Mouse (Mus musculus) MEL-GATA-1-ER (cell line): ENCODE measurements around the gene Phyhipl.

Source experiments
- DNase-seq: peaks from one replicate; pipeline ENCODE4 v3.0.0-alpha.2; 2012; ENCODE audit warnings: low read depth; ENCODE audit errors: extremely low read depth

The Phyhipl gene

DNA sequence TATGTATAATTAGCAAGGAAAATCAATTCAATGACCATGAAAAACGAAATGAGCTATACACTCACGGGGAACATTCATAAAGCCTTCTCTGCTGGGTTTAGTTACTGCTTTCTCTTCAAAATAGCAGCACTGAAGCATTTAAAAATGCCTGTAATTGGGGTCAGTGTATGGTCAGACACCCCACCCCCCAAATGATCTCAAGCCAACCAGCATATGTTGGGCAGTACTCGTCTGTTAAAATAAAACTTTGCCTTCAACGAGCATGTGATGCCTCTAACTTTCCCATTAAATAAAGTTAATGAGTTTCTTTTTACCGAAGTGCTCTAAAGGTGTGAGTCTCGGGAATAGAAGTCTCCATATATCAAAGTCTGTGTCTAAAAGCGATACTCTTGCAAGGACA is at the start of gene Phyhipl:
Gene Phyhipl, minus strand, starts transcription at position 138 of the 400 bp plus-strand sequence.
- DNase-seq: no peak

DNA sequence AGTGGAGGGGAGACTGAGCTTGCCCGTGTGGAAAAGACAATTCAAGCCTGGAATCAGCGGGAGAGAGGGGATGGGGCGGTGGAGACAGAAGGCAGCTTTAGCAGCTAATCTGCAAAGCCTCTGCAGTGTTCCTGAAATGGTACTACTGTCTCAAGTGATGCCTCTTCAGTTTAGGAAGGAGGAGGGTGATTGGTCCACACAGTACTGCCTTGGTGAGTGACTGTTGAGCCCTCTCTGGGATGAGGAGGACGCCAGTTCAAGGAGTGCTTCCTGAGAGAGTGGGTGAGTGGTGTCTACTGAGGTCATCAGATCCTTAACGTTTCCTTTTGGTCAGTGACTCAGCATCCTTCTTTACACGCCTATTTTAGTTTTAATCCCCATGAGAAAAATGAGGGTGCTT is 47.4 kb upstream of the Phyhipl start:
- DNase-seq: no peak

DNA sequence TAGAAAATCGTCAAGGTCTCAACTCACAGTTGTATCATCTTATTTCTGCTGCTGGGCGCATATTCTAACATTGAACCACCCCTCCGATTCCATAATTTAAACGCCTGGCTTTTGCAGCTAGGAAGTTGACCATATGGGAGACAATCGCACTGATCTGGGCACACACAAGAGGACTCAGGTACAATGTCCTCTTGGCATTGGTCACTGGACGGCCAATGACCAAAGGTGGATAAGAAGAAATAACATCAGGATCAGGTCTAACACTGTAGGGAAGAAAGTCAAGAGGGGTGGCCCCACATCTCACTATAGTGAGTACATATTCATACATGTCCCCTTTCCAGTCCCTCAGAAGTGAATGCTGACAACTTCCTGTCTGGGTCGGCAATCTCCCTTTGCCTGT is 43.8 kb upstream of the Phyhipl start:
- DNase-seq: no peak

DNA sequence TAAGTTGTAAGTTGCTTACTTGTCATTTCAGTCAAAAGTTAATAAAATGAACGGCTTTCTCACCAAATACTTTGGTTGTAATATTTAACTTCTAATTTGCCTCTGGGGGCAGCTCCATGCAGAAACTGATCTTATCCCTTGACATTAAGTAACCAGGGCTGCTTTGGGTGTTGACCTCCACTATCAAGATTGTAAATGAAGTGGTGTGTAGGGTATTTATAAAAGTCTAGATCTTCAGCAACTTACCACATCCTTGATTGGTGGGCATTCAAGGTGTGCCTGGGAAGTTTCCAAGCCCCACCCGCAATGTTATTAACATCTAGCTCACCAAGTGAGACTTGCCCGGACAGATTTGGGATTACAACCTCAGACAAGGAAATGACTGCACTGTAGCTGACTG is 42.2 kb upstream of the Phyhipl start:
- DNase-seq: no peak

DNA sequence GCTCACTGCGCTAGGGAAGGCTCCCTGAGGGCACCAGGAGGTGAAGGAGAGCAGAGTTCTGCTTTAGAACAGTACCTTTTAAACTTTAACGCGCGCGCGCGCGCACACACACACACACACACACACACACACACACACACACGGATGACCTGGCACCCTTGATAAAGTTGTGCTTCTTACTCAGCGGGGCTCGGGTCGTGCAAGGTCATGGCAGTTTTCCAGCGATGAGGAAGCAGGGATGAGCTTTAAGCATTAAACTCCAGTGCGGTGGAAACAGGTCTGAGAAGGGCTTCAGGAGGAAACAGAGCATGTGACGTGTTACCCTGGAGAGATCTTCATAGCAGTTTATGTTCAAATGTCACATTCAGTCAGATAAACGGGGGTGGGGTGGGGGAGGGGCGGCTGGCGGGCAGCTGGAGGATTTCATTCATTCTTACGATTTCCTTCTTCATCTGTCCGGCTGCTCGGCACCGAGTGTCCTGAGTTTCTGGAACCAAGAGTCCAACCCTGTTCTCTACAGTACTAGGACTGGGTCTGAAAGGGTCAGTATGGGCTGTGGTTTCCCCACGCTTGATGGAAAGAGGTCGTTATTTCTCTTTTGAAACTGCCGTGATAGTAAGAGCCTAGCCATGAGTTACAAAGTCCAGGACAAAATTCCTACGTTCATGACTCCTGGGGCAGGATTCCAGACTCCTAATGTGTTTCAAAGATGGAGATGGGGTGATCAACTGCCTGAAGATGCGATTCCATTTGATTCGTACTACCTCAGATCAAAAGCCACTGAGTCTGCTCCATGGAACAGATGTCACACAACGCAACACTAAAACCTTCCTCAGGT is 41.2 kb upstream of the Phyhipl start:
- DNase-seq: no peak

DNA sequence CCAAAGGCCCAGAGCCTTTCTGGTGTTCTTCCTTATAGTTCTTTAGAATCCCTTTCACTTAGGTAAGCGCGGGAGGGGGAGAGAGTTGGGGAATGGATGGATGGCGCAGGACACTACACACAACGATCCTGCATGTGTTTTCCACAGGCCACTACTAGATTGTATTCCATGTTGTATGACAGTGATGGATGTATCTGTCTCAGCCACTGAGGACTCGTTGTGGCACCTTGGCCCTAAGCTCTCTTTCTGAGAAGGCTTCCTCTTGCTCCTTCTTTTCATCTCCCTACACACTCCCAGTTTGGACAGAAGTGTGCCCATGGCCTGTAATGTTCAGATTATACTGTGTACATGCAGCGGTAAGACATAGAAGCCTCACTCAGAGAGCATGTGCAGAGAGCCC is 33.6 kb upstream of the Phyhipl start:
- no peak for DNase-seq

DNA sequence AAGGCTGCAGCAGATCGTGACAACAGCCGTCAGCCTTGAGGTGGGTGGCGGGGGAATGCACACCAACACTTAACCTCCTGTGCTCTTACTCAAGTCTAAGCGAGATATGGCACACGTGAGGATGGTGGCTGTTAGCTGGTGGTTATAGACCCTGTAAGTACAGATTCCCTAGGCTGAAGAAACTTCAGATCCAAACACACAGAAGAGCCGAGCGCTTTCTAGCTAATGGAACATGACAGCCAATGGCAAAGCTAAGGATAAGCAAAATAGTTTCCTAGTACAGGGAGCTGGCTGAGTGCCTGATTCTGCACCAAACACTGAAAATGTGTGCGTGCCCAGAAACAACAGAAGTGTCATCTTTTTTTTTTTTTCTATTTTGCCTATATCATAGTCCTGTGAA is 33.1 kb upstream of the Phyhipl start:
- DNase-seq: no peak

DNA sequence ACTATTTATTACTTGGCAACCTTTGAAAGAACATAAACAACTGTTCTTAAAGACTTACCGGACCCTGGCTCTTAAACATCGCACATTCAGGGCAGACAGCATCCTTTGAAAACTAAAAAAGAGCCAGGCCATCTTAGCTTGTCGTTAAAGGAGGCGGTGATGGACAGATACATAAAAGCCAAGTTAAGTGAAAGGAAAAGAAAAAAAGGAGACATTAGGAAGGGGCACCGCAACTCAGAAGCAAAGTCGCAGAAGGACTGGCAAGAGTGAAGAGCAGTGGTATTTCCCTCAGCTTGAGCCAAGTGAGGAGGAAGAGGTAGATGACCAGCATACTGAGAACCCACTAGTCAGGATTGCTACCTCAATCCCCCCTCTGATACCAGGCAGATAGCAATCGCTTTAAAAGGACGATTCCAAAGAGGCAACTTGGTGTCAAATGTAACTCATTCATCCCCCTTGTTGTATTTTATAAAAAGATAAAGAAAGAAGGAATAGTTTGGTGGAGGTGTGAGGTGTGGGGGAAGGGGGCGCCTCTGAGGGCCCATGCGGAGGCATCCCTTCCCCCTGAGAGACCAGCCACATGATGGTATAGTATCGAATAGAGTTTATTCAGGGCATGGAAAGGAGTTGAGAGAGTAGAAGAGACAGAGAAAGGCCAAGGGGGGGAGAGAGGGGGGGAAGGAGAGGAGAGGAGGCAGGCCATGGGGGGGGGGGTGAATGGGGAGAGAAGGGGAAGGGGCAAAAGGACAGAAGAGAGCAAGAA is 31.4 kb upstream of the Phyhipl start:
- DNase-seq: no peak

DNA sequence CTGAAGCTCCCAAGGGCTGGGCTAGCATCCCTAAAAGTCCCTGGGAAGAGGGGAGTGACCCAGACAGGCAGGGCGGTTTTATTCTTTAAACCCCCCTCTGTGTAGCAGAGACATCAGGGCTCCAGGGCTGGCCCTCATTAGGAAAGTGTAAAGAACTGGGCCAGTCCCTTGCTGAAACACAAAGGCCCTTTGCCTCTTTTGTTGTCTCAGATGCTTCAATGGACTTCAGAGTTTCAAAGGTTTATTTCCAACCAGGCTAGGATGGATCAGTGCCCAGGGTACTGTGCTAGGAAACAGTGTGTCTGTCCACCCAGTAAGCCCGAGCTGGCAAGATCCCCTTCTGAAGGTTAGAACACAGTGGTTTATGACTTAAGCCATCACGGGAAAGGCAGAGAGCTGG is 30.7 kb upstream of the Phyhipl start:
- DNase-seq: no peak

DNA sequence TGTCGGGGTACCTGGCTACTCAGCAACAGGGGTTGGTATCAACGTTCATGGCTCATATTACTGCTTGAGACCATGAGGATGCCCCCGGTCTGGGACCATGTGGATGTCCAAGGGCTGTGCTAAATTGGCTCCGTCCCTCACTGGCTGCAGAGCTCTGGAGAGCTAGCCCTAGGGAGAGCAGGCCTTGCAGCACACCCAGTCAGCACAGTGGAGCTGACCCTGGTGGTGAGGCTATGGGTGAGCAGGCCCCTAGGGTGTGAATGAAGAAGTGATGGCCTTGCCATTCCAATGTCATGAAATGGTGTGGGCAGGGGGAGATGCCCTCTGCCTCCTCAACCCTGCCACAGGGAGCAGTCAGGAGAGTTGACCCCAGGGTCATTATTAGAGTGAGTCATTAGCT is 27.7 kb upstream of the Phyhipl start:
- no peak for DNase-seq

DNA sequence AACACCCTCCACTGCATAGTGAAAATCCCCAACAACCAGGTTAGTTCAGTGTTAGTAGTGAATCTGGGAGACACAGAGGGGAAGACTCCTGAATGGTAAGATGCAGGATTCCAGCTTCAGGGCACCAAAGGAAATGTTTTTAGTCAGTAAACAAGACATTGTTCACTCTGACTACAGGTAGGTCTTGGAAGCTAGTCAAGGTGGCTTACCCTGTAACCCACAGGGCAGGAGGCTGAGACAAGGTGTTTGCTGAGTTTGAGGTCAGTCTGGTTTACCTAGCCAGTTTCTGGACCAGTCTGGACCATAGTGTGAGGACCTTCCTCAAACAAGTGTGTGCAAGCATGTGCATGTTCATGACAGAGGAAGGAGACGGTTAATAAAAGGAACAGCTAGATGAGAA is 22.2 kb upstream of the Phyhipl start:
- DNase-seq: no peak

DNA sequence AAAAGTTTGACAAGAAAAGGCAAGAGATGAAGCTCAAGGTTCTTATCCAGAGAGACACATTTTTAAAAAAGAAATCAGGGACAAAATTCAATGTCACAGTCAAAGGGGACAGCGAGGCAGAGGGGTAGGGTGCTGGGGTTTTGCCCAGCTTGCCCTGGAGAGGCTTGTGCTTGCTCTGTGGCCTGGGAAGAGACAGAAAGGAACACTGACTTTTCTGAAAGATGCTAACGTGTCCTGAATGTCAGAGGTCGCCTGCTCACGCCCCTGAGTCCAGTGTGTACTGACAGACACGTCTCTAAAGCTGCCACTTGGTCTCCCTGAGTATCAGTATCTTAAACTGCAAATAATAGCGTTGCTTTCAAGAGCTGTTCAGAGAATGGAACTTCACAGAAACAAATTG is 507 bp upstream of the Phyhipl start:
- DNase-seq: no peak

DNA sequence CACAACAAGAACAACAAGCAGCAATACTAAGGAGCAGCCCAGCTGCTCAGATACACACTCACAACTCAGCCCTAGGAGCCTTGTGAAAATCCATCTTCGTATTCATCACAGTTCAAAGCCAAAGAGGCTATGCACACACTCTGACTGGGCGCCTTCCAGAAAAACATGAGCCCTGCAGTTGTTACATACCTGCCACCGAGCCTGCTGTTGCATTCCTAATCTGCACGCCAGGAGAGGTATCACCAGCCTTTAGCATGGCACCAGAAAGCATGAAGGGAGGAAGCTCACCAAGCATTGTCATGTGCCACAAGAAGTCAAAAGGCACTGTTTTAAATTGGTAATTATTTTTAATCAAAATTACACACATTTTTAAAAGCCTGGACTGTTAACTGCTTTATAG is 1.1 kb downstream of the Phyhipl start:
- no peak for DNase-seq

DNA sequence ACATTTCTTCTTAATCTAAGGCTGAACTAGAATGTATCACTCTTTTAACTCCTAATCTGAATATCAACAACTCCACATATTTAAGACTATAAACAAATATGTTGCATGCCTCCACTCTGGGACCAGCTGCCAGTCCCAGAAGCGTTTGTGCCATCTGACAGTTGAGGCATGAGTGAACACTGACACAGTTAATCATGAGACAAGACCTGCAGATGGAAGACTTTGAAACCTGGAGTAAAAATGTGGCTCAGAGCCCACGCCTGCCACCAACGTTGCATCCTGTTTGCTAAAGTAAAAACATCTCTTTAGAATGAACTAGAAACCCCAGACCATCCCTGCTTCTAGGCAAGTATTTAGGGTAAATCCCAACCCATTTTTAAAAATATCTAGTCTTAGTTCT is 1.6 kb downstream of the Phyhipl start:
- no peak for DNase-seq

DNA sequence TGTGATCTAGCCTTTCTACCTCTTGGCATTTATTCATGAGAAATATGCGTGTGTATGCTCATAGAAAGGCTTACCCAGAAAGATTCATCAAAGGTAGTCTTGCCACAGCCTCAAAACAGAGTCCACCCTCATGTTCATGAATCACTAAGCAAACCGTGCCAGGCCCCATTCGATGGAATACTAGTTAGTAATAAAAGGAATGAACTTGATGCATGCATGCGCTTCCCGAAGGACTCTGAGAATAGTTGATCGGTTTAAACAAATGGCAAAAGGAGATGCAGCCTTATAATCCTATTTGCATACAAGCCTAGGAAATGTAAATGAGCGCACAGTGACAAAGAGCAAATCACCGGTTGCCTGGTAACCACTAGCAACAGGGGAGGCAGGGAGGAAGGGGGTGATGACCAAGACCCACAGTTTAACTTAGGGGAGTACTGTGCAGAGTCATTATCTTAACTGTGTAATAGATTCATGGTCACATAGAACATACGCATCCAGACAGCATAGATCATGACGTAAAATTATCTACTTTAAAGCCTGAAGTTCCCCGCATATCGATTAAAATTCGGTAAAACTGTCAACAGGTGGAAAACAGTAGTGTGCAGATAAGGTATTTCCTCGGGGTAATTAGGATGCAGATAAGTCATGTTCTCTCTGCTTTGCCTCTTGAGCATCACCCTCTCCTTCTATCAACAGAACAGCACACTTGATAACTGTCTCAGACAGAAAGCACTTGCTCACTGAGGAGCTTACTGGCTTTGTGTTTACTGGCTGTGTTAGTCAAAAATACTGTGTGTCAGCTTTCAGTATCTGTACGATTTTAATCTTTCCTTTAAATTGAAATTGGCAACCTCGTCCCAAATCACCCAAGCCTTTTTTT is 3.8 kb downstream of the Phyhipl start:
- DNase-seq: no peak

DNA sequence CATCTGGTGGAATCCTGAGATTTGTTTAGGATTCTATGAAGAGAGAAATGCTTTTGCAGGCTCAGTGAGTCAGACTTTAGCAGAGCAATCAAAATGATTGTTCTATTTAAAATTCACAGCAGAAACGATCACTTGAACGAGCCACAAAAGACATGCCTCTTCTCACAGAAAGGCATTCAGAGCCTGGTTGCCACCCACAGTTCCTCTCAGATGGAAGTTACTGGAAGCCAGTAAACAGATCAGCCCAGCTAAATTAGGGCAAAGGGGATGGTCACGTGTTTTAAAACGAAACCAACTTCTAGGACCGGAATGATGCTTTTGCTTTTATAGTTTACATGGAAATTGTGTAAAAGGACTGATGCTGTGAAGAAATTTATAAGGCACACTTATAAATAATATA is 6.9 kb downstream of the Phyhipl start:
- no peak for DNase-seq

DNA sequence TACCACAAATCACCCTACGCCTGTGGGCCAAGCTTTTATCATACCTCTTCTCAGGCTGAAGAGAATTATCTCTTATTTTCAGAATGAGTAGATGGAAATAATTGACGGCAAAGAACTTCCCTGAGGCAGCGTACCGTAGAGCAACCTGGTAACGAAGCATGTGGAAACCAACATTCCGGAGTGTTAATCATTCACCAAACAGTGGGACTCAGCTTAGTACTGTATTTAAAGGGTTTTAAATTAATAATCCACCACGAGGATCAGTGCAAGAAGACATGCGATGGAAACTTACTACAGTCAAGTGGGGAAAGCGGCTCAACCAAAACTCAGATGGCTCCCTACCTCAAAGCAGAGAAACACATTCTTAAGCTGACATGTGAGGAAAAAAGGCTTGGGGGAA is 12.6 kb downstream of the Phyhipl start:
- DNase-seq: no peak

DNA sequence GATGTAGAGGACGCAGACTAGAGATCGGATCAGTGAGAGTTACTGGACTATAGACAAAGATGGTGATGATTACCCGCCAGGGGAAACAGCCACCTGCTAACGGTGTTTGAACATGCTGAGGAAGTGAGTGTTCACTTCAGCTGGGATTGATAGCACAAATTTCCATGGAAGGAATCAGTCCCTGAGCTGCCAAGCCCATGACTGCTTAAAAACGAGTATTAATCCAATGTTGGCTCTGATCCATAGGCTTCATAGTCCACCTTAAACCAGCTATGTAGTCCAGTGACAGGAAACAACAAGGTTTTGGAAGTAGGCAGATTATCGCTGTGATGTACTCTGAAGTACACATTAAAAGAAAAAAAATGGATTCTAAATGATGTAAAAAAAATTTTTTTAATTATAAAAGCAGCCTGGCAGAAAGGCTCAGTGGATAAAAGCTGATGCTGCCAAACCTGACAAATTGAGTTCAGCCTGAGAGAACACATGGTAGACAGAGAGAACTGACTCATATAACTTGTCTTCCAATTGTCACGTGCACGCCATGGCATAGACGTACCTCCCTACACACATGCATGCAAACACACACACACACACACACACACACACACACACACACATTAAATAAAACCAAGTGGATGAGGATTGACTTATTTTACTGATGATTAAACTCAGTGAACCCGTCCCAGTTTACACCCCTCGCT is 14.7 kb downstream of the Phyhipl start:
- no peak for DNase-seq

DNA sequence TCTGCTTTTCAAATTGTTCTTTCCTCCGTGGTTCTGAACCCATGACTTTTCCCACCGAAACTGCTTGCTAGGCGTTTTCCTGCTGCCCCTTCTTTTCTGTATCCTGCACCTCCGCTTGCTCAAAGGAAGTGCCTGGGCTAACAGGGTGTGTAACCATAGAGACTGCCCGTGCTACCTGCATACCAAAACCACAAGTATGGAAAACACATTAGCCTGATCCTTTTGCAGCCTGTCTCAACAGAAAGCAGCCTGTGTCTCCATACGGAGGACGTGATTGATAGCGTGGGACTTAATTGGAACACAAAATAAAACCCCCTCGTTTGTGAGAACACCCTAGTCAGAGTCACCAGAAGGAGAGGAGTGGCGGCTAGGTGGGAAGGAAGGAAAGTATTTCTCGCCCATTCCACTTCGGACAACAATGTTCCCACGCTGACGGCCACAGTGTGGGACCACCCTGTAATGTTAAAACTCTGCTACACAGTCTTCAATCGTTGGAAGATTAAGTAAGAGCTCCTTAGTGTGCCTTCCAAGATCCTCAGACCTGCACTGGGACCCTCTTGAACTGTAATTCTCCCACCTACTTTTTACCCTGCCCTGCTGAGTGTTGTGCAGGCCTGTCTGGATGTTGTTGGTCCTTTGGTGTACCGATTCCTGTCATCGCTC is 15.6 kb downstream of the Phyhipl start:
- no peak for DNase-seq

DNA sequence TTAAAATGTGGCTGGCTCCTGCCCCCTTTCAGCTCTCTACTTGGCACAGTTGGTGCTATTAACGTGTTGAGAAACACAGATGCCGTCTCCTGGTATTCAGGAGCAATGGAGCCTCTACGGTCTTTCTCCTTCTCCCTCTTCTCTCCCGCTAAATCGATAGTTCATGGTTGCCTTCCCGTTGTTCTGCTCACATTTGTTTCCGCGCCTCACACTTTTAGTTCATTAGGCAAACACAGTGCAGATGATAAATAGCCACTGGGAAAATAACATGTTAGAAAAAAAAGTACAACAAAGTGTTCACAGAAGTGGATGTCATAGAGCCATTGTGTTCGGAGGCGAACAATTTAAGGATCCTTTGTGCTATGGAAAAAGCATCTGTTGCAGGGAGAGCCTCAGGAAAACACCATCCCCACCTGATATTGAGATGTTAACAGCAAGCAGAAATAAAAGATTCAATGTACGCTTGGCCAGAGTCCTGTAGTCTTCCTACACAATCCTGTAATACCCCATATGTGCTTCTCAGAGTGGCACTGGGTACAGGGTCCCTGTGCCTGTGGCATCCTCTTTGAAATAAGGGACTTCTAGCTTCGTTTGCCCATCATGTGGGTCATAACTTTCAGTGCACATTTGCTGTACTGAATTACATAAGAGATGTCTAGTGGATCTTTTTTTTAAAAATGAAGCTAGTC is 18.0 kb downstream of the Phyhipl start:
- DNase-seq: no peak
